Mouse (Mus musculus): ENCODE data around the gene Sema3g.
A peak's percentile ranks its signal among the peaks of the same experiment; 100 is the strongest.

Sema3g gene

GRCm38 (mm10) chr14:31197547-31198516 lies 19.8 kb upstream of the Sema3g start:
- peak; percentile 74 for DNase-seq

- DNase-seq: no peak
These were observed 18.1 kb upstream of the Sema3g start for GRCm38 (mm10) chr14:31199599-31199998.

DNA sequence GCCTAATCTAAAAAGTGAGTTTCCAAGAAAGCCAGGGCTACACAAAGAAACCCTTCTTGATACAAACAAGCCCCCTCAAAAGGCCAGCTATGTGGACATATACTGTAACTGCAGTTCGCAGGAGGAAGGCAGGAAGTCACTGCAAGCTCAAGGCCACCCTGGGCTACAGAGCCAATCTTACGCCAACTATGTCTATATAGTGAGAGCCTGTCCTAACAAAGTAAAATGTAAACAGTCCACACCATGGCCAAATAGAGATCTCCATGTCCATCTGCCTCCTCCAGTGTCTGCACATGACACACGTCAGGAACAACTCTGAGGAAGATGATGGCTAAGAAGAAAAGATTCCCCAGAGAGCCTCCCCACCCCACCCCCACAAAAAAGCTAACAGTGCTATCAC lies 17.6 kb upstream of the Sema3g start:
- DNase-seq: no peak

DNA sequence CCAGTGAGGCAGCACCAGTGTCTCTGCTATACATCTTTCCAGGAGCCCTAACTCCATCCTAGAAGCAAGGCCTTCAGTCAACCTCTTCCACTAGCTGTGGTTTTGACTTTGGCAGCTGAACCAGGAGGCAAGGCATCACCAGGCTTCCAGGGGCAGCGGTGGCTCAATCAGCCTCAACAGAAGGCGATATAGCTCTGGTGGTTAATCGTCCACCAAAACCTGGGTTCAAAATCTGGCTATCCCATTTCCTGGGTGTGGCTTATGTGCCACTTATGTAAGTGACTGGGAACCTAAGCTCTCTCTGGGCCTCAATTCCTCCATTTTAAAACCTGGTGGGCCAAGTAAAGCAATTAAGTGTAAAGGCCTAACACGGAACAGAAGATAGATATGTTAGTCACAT lies 12.8 kb upstream of the Sema3g start:
- no peak for DNase-seq

DNA sequence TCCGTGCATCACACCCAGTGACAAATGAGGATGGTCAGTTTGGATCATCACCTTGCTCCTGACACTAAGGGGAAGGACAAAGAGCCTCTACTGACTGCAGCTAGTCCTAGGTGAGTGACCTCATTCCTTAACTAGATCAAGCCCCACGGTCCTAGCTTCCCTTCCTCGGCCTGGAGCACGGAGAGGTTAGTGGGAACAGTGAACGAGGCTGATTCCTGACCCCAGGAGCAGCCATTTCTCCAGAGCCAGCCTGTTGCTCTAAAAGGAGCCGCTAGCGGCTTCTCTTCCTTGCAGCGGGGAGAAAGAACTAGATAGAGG lies 12.5 kb upstream of the Sema3g start:
- DNase-seq: no peak

GRCm38 (mm10) chr14:31205562-31206467 lies 11.8 kb upstream of the Sema3g start:
- peak; percentile 71 for DNase-seq

DNA sequence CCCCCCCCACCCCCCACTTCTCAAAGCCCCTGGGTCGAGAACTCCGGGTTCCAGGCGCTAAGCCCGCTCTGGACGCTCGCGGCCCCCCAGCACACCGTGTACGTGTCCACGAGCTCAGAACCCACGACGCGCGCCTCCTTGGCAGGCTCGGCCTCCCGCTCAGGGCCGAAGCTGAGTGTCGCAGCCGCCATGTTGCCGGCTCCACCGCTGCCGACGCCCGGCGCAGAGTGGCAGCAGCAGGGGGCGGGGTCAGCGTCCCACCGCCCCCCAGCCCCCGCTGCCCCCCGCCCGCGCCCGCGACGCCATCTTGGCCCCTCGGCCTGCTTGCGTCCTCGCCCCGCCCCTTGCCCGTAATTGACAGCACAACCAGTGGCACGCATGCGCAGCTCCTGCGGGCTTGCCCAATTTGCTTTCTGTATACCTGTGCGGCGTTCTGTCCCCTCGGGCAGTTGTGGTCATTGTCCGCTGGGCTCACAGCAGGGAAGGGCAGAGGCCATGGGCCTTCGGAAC lies 11.1 kb upstream of the Sema3g start:
- peak; percentile 97 for DNase-seq

DNA sequence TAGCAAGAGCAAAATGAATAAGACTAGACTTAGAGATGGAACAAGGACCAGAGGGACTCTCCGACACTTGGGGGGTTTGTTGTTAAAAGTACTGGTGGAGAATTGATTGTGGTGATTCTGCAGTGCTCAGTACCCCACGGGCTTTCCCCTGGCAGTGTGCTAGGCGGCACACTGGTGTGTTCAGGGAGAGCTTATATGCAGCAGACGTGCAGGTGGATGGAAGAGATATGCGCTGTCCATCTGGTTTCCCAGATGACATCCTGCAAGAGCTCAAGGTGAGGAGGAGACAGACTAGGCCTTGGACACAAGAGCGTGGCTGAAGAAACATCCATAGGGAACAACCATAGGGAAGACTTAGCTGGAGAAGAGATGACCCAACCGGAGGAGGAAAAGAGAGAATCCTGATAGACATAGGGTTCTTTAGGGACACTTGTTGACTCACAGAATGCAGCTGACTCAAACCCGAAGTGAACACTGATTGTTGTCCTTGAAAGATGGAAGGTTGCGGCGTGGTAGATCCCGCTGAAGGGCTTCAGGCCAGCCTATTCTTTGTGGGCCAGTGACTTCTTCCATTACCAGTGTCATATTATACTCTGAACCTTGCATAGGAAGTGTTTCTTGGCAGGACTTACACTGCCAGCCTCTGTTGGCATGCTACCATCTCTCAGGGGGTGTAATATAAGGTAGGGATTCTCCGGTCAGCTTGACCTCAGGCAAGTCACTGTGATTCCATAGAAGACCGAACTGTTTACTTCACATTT lies 10.4 kb upstream of the Sema3g start:
- peak; percentile 66 for DNase-seq

GRCm38 (mm10) chr14:31208084-31208483 lies 9.6 kb upstream of the Sema3g start, which contains the start of gene Tnnc1:
Gene Tnnc1 (plus strand): TSS chr14:31208312.
- DNase-seq: no peak

- no peak for DNase-seq
These were observed 8.5 kb upstream of the Sema3g start for GRCm38 (mm10) chr14:31209133-31209557.

DNA sequence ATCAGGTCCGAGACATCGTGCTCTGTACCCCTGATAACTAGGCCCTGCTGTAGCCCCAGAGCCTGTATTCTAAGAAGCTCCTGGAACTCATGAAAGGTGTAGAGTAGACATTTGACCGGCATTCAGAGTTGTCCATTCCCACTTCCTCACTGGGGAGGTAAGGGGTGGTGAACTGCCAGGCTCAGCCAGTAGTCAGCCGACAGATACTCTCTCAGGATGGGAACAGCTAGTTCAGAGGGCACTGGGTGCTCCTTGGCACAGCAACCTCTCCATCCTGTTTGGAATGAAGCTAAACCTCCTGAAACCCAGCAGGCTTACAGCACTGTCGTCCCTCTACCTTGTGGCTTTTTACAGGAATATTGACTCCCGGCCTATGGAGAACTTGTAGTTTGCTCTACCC lies 5.8 kb upstream of the Sema3g start:
- DNase-seq: no peak

DNA sequence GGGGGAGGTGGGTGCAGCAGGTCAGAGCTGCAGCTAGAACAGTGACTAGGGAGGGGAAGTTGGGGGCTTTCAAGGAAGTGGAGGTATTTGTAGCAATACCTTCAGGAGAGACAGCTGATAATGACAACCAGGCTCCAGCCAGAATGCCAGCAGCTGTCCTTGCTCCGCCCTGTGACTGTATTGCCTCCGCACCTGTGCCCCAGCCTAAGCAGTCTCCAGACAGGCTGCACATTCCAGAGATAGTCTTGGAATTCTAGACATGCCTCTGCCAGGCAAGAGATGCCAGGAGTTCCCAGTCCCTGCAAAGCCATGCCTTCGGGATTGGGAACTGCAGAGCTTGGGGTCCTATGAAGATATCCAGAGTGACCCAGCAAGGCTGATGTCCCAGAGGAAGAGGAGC lies 5.2 kb upstream of the Sema3g start:
- DNase-seq: no peak

- no peak for DNase-seq
These were observed 3.8 kb upstream of the Sema3g start for GRCm38 (mm10) chr14:31213868-31214267.

GRCm38 (mm10) chr14:31214684-31215083 lies 3.0 kb upstream of the Sema3g start:
- no peak for DNase-seq

GRCm38 (mm10) chr14:31215157-31216002 lies 2.3 kb upstream of the Sema3g start:
- peak; percentile 85 for DNase-seq

DNA sequence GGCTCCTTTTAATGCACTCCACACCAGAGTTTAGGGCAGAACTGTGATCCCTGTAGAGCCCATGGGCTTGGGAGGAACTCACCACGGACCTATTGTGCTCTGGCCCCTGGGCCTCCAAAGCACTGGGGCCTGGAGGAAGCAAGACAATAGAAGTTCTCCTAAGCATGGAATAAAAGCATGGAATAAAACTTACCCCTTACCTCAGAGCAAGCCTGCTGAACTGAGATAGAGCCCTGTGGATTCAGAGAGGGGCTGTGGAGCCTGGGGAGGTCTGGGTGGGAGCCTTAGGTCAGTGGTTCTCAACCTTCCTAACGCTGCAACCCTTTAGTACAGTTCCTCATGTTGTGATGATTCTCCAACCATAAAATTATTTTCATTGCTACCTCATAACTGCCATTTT lies 814 bp upstream of the Sema3g start, which contains the start of gene Nisch:
Nisch (minus strand) TSS at position 101 of the 400 bp plus-strand sequence.
- DNase-seq: no peak

GRCm38 (mm10) chr14:31226978-31227377 lies 9.3 kb downstream of the Sema3g start:
- DNase-seq: peak; percentile 82

- peak; percentile 80 for DNase-seq
These were observed 10.6 kb downstream of the Sema3g start for GRCm38 (mm10) chr14:31228234-31228633.

DNA sequence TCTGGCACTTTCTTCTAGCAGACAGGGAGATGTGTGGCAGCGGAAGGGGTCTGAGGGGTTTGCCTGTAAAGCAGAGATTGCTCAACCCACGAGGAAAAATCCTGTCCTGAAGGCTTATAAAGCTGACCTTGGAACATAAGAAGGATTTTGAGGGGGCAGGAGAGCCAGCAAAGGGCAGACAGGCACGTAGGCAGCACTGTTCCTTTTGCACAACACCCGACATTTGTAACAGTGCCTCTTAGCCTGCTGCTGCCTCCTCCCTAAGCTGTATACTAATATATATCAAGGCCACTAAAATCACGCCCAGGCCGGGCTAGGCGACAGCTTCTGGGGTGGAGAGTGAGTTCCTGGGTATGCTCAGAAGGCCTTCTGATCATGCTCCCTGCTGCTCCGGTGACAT lies 12.8 kb downstream of the Sema3g start:
- no peak for DNase-seq

GRCm38 (mm10) chr14:31232404-31233069 lies 14.9 kb downstream of the Sema3g start:
- peak; percentile 44 for DNase-seq
